Mouse (Mus musculus): Measurements from ENCODE around the gene Etv1. TPM values are rescaled to one million over a fixed set of nuclear protein-coding genes. Genes with fewer than 3 reads are reported as not detected.
"Not testable (repeated sequence)": the region's sequence is repeated elsewhere in the genome, so short reads cannot be mapped to it uniquely, and the experiment has no call there.

The Etv1 gene
- polyA plus RNA-seq, 1 experiment from 2014 or later, result 29.0 TPM

DNA sequence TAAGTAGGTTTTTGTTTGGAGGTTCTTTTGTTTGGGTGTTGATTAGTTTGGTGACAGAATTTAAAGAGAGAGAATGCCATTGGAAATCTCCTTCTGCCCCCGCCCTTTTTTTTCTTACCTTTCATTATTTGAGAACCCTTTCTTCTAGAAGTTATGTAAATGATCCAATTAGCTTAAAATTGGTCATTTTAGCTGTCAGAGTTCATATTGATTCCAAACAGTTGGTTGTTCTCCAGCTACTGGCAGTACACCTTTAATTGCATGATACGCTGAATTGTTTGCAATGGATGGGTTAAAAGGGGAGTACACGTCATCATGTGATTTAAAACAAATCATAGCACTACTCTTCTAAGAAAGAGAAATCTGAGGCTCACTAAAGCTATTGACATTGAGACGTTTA, 55.4 kb downstream of the Etv1 start:
- H3K36me3 ChIP-seq (ENCODE audit: control insufficient read depth, insufficient read depth), result peaks cover 2% of the 10 kb centered on the region; the same call in 1 of the 2 replicates
- H3K4me3 ChIP-seq (ENCODE audit: low read length), result no peak overlapping the region
- 82% methylated on average over 4 of the region's 4 CpGs for WGBS
- no peak for ATAC-seq (replicated peaks; ENCODE audit: extremely low read depth, insufficient read depth, low FRiP score)
- H3K9ac ChIP-seq (ENCODE audit: low read length), result no peak overlapping the region
- H3K4me2 ChIP-seq (ENCODE audit: low read depth, low read length), result no peak overlapping the region
- H3K4me1 ChIP-seq (ENCODE audit: control insufficient read depth, insufficient read depth, low read length), result no peaks in the 10 kb centered on the region
- no peaks in the 10 kb centered on the region for H3K9me3 ChIP-seq (replicated peaks; ENCODE audit: control insufficient read depth, low read length)
- no peak overlapping the region for H3K27ac ChIP-seq (ENCODE audit: low read length)
- no peaks in the 10 kb centered on the region for H3K27me3 ChIP-seq (ENCODE audit: control insufficient read depth, insufficient read depth, low read length)

DNA sequence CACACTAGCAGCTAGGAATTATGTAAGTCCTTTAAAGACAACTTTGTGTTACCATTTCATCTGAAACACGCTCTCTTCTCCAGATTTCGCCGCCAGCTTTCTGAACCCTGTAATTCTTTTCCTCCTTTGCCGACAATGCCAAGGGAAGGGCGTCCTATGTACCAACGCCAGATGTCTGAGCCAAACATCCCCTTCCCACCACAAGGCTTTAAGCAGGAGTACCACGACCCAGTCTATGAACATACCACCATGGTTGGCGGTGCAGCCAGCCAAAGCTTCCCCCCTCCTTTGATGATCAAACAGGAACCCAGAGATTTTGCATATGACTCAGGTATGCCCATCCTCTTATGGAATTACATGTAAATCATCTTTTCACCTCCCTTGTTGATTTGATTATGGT, 55.8 kb downstream of the Etv1 start:
- 98% methylated on average over 4 of the region's 8 CpGs for WGBS
- H3K36me3 ChIP-seq (ENCODE audit: control insufficient read depth, insufficient read depth); H3K4me2 ChIP-seq (ENCODE audit: low read depth, low read length); ATAC-seq (replicated peaks; ENCODE audit: extremely low read depth, insufficient read depth, low FRiP score); H3K4me1 ChIP-seq (ENCODE audit: control insufficient read depth, insufficient read depth, low read length); H3K9me3 ChIP-seq (replicated peaks; ENCODE audit: control insufficient read depth, low read length); H3K27me3 ChIP-seq (ENCODE audit: control insufficient read depth, insufficient read depth, low read length); H3K4me3 ChIP-seq (ENCODE audit: low read length); H3K27ac ChIP-seq (ENCODE audit: low read length); H3K9ac ChIP-seq (ENCODE audit: low read length): not testable (repeated sequence)

DNA sequence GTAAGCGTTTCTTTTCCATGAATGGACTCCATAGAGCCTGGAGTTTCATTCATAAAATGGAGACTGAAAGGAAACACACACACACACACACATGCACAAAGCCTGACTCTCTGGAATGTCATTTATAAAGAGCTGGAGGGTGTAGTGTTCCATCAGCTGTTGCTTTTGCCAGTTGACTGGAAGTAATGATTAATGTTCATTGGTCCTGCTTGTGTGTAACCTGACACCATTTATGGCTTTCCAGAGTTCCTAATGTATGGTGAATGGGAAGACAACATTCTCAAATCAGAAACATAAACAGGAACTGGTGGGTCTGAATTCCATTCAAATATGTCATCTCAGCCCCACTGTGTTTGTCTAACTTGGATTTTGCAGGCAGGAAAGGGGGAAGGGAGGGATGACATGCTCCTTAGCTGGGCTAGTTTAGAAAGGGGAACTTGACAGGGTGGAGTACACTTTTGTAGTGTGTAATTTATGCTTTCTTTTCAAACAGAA, 64.7 kb downstream of the Etv1 start:
- WGBS, result 39% methylated on average over 1 of the region's 1 CpGs
- Histone ChIP-seq H3K9me3 (replicated peaks; ENCODE audit: control insufficient read depth, low read length) (no peaks in the 10 kb centered on the region), H3K27ac (ENCODE audit: low read length) (peak overlapping the region; percentile 23; the same call in 1 of the 2 replicates), H3K4me3 (ENCODE audit: low read length) (no peak overlapping the region), H3K27me3 (ENCODE audit: control insufficient read depth, insufficient read depth, low read length) (no peaks in the 10 kb centered on the region), H3K4me1 (ENCODE audit: control insufficient read depth, insufficient read depth, low read length) (peaks cover 3% of the 10 kb centered on the region), H3K36me3 (ENCODE audit: control insufficient read depth, insufficient read depth) (no peaks in the 10 kb centered on the region; the same call in 1 of the 2 replicates), H3K9ac (ENCODE audit: low read length) (no peak overlapping the region), H3K4me2 (ENCODE audit: low read depth, low read length) (no peak overlapping the region)
- ATAC-seq (replicated peaks; ENCODE audit: extremely low read depth, insufficient read depth, low FRiP score), result peak; percentile 80

DNA sequence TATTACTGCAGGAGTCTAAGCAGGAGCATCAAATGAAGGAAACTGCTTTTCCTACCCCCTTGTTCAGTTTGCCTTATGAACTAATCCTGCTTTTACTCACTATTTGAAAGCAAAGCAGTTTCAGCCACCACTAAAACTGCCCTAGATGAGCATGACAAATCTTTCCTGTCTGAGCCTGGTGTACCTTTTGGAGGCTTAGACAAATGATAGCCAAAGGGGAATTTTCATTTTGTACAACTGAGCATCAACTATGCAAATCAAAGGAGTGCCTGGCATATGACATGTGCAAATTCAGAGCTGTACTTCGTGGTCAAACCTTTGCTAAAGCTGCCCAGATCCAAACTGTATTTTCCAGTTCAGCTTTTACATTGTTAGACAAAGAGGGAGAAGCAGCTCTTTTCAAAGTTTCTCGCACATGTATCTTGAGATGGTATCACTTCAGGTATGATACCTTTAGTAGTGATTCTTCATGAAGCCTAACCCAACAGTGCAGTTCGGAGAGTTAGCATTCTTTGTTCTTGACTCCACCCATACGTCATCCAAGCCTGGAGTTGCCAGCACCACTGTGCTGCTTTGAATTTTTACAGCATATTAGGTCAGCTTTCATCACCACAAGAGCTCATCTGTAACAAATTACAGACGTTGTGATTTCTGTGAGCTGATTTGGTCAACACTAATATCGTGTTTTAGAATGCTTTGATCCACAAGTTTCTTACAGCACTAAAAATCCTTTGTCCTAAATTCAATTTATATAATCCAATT, 68.5 kb downstream of the Etv1 start:
- Histone ChIP-seq H3K9ac (ENCODE audit: low read length) (no peak overlapping the region), H3K9me3 (replicated peaks; ENCODE audit: control insufficient read depth, low read length) (no peaks in the 10 kb centered on the region), H3K4me3 (ENCODE audit: low read length) (no peak overlapping the region), H3K4me1 (ENCODE audit: control insufficient read depth, insufficient read depth, low read length) (peaks cover 3% of the 10 kb centered on the region), H3K36me3 (ENCODE audit: control insufficient read depth, insufficient read depth) (no peaks in the 10 kb centered on the region), H3K27ac (ENCODE audit: low read length) (no peak overlapping the region), H3K4me2 (ENCODE audit: low read depth, low read length) (no peak overlapping the region), H3K27me3 (ENCODE audit: control insufficient read depth, insufficient read depth, low read length) (no peaks in the 10 kb centered on the region)
- no peak for ATAC-seq (replicated peaks; ENCODE audit: extremely low read depth, insufficient read depth, low FRiP score)
- 57% methylated on average over 6 of the region's 6 CpGs for WGBS

DNA sequence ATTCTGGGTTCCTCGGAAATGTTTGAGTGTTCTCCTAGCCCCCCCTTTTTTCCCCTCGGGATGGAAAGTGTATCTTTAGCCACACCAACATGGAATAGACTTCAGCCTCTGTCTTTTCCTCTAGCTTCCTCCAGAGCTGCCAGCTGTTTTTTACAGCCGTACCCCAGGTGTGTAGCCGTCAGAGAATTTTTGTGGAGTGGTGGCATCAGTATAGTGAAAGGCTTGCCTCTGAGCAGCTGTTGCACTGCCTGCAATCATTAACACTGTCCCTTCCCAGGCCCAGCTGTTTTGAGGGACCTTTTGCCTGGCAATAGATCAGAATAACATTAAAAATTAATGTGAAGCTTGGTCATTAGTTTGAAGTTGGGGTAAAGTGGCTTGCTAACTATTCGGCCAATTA, 70.8 kb downstream of the Etv1 start:
- H3K27me3 ChIP-seq (ENCODE audit: control insufficient read depth, insufficient read depth, low read length), result no peaks in the 10 kb centered on the region

DNA sequence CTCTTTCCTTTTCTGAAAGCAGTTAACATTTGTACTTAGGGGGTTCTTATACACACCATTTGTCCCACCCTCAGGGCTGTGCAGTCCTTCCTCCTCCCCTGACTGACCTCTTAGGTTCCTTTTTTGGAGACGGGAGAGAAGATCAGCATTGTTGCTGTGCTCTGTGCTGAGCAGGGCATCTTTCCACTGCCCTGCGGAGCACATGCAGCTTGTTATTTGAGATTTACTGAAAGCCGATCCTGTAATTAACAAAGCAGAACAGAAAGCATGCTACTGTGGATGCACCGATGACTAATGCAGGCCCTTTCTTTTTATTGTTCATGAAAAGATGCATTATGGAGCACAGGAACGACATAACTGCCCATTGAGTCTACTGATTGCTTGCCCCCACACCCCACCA, 75.1 kb downstream of the Etv1 start:
- no peaks in the 10 kb centered on the region for H3K9me3 ChIP-seq (replicated peaks; ENCODE audit: control insufficient read depth, low read length)
- H3K27me3 ChIP-seq (ENCODE audit: control insufficient read depth, insufficient read depth, low read length), result no peaks in the 10 kb centered on the region
- no peak overlapping the region for H3K4me3 ChIP-seq (ENCODE audit: low read length)
- H3K36me3 ChIP-seq (ENCODE audit: control insufficient read depth, insufficient read depth), result peaks cover 20% of the 10 kb centered on the region
- ATAC-seq (replicated peaks; ENCODE audit: extremely low read depth, insufficient read depth, low FRiP score), result no peak
- no peak overlapping the region for H3K27ac ChIP-seq (ENCODE audit: low read length)
- WGBS, result 71% methylated on average over 5 of the region's 5 CpGs
- H3K4me1 ChIP-seq (ENCODE audit: control insufficient read depth, insufficient read depth, low read length), result no peaks in the 10 kb centered on the region
- no peak overlapping the region for H3K4me2 ChIP-seq (ENCODE audit: low read depth, low read length)
- H3K9ac ChIP-seq (ENCODE audit: low read length), result no peak overlapping the region

More for the DNA sequence above, 70.8 kb downstream of the Etv1 start:
- H3K27ac ChIP-seq (ENCODE audit: low read length), result no peak overlapping the region
- H3K9me3 ChIP-seq (replicated peaks; ENCODE audit: control insufficient read depth, low read length), result no peaks in the 10 kb centered on the region
- no peak overlapping the region for H3K9ac ChIP-seq (ENCODE audit: low read length)
- H3K36me3 ChIP-seq (ENCODE audit: control insufficient read depth, insufficient read depth), result peaks cover 8% of the 10 kb centered on the region
- 81% methylated on average over 5 of the region's 5 CpGs for WGBS
- H3K4me3 ChIP-seq (ENCODE audit: low read length), result no peak overlapping the region
- no peaks in the 10 kb centered on the region for H3K4me1 ChIP-seq (ENCODE audit: control insufficient read depth, insufficient read depth, low read length)
- ATAC-seq (replicated peaks; ENCODE audit: extremely low read depth, insufficient read depth, low FRiP score), result no peak
- no peak overlapping the region for H3K4me2 ChIP-seq (ENCODE audit: low read depth, low read length)

DNA sequence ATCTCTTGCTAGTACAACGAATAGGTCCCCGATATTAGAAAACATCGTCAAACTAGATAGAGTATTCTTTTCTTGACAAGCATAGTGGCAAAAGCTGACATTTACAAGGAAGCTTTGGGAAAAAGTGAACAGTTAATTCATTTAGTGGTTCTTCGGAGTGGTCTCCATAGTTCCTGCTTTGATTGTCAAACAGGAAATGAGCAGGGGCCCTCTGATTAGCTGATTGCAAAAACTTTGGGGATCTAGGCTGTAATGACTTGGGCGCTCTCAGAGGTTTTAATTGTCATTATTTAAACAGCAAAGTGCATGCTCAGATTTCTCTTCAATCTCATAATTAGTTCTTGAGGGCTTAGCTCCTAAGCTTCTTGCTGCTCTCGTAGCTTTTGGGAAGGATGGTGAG, 75.6 kb downstream of the Etv1 start:
- no peaks in the 10 kb centered on the region for H3K9me3 ChIP-seq (replicated peaks; ENCODE audit: control insufficient read depth, low read length)
- no peaks in the 10 kb centered on the region for H3K4me1 ChIP-seq (ENCODE audit: control insufficient read depth, insufficient read depth, low read length)
- no peak for ATAC-seq (replicated peaks; ENCODE audit: extremely low read depth, insufficient read depth, low FRiP score)
- H3K4me3 ChIP-seq (ENCODE audit: low read length), result no peak overlapping the region
- WGBS, result 88% methylated on average over 6 of the region's 6 CpGs
- H3K9ac ChIP-seq (ENCODE audit: low read length), result no peak overlapping the region
- no peak overlapping the region for H3K27ac ChIP-seq (ENCODE audit: low read length)
- peaks cover 20% of the 10 kb centered on the region for H3K36me3 ChIP-seq (ENCODE audit: control insufficient read depth, insufficient read depth)
- H3K27me3 ChIP-seq (ENCODE audit: control insufficient read depth, insufficient read depth, low read length), result no peaks in the 10 kb centered on the region
- no peak overlapping the region for H3K4me2 ChIP-seq (ENCODE audit: low read depth, low read length)

DNA sequence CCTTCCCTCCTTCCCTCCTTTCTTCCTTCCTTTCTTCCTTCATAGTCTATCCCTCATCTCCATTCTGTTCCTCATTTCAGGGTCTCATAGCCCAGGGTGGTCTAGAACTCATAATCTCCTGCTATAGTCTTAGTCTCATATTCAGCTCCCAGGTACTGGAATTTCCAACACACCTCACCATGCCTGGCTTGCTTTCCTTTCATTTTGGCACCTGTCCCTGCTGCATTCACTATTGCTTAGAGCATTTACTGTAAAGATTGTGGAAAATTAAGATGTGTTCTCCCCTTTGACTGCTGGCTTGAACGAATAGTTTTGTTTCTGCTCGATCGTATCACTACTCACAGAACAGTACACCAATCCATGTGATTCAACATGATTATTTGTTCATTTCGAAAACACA, 80.5 kb downstream of the Etv1 start:
- no peak overlapping the region for H3K9ac ChIP-seq (ENCODE audit: low read length)
- H3K27me3 ChIP-seq (ENCODE audit: control insufficient read depth, insufficient read depth, low read length), result no peaks in the 10 kb centered on the region
- H3K27ac ChIP-seq (ENCODE audit: low read length), result no peak overlapping the region
- H3K4me3 ChIP-seq (ENCODE audit: low read length), result no peak overlapping the region
- no peaks in the 10 kb centered on the region for H3K9me3 ChIP-seq (replicated peaks; ENCODE audit: control insufficient read depth, low read length)
- H3K4me1 ChIP-seq (ENCODE audit: control insufficient read depth, insufficient read depth, low read length), result peaks cover 3% of the 10 kb centered on the region
- H3K4me2 ChIP-seq (ENCODE audit: low read depth, low read length), result no peak overlapping the region
- no peak for ATAC-seq (replicated peaks; ENCODE audit: extremely low read depth, insufficient read depth, low FRiP score)
- H3K36me3 ChIP-seq (ENCODE audit: control insufficient read depth, insufficient read depth), result peaks cover 14% of the 10 kb centered on the region; the same call in 1 of the 2 replicates
- WGBS, result 88% methylated on average over 4 of the region's 4 CpGs

DNA sequence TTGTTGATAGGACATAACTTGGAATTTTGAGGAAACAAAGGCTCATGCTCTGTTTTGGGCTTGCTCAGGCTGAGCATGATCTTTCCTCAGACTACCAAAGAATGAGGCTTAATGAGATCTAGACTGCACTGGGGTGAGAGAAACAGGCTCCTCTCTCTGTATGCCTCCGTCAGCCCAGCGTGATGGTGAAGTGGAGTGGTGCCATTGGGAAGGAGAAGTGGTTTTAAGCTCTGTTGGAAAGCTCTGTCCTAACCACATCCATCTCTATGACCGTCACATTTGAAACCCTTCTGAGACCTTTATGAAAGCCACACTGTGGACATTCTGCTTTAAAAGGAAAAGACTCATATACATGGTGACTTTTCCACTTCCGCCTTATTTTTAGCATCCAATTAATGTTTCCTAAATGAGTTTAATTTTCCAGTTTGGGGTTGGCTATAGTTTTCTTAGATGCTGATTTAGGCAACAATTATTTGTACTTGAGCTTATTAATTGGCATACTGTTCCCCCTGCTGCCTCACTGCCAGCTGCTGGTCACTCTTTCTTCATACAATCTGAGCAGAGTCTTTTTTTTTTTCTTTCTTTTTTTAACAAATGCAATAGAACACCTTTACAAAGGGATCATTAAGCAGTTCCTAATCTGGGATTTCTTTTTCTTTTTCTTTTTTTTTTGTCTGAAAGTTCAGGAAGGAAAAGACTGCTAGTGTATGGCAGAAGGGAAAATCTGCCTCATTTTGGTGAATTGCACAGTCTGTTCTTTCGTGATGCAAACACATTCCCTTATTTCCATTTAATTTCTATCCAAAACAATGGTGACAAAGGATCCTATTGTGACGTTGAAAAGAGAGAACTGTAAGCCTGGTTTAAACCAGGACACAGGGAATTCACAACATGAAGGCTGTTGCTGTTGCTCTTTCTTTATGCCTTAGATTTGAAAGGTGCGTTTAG, 81.3 kb downstream of the Etv1 start:
- H3K9me3 ChIP-seq (replicated peaks; ENCODE audit: control insufficient read depth, low read length), result no peaks in the 10 kb centered on the region
- no peak overlapping the region for H3K4me2 ChIP-seq (ENCODE audit: low read depth, low read length)
- H3K27me3 ChIP-seq (ENCODE audit: control insufficient read depth, insufficient read depth, low read length), result no peaks in the 10 kb centered on the region
- H3K9ac ChIP-seq (ENCODE audit: low read length), result no peak overlapping the region
- no peak overlapping the region for H3K4me3 ChIP-seq (ENCODE audit: low read length)
- no peak for ATAC-seq (replicated peaks; ENCODE audit: extremely low read depth, insufficient read depth, low FRiP score)
- H3K36me3 ChIP-seq (ENCODE audit: control insufficient read depth, insufficient read depth), result peaks cover 11% of the 10 kb centered on the region; the same call in 1 of the 2 replicates
- H3K4me1 ChIP-seq (ENCODE audit: control insufficient read depth, insufficient read depth, low read length), result peaks cover 3% of the 10 kb centered on the region
- 83% methylated on average over 7 of the region's 7 CpGs for WGBS
- no peak overlapping the region for H3K27ac ChIP-seq (ENCODE audit: low read length)
